Mouse (Mus musculus): ENCODE results near the gene Lrrc4. TPM values are rescaled to one million over a fixed set of nuclear protein-coding genes. Genes with fewer than 3 reads are reported as not detected.

The Lrrc4 gene
- polyA plus RNA-seq, 1 experiment: 0.06 TPM

GRCm38 (mm10) chr6:28731246-28731645 lies 100.3 kb downstream of the Lrrc4 start:
- Histone ChIP-seq H3K36me3 (replicated peaks; ENCODE audit: low read length) (peaks cover 34% of the 10 kb centered on the region), H3K4me1 (peaks cover 31% of the 10 kb centered on the region), H3K4me3 (replicated peaks) (no peak overlapping the region), H3K9me3 (no peaks in the 10 kb centered on the region), H3K27me3 (replicated peaks) (no peaks in the 10 kb centered on the region)
- TF ChIP-seq FLI1 (IDR thresholded peaks at IDR 0.05; ENCODE audit: low read length) (no peak), GATA1 (IDR thresholded peaks at IDR 0.05; ENCODE audit: borderline replicate concordance, low read length) (no peak)

GRCm38 (mm10) chr6:28729649-28730048 lies 101.9 kb downstream of the Lrrc4 start:
- Histone ChIP-seq H3K4me1 (peaks cover 33% of the 10 kb centered on the region), H3K36me3 (replicated peaks; ENCODE audit: low read length) (peaks cover 49% of the 10 kb centered on the region)
- TF ChIP-seq GATA1 (IDR thresholded peaks at IDR 0.05; ENCODE audit: borderline replicate concordance, low read length) (no peak), FLI1 (IDR thresholded peaks at IDR 0.05; ENCODE audit: low read length) (no peak)

GRCm38 (mm10) chr6:28729236-28729635 lies 102.3 kb downstream of the Lrrc4 start:
- H3K36me3 ChIP-seq (replicated peaks; ENCODE audit: low read length): peaks cover 52% of the 10 kb centered on the region
- H3K4me3 ChIP-seq (replicated peaks): no peak overlapping the region
- no peaks in the 10 kb centered on the region for H3K9me3 ChIP-seq
- peaks cover 36% of the 10 kb centered on the region for H3K4me1 ChIP-seq
- H3K27me3 ChIP-seq (replicated peaks): no peaks in the 10 kb centered on the region
- TF ChIP-seq GATA1 (IDR thresholded peaks at IDR 0.05; ENCODE audit: borderline replicate concordance, low read length) (no peak), FLI1 (IDR thresholded peaks at IDR 0.05; ENCODE audit: low read length) (no peak)

More at GRCm38 (mm10) chr6:28729649-28730048, 101.9 kb downstream of the Lrrc4 start:
- no peaks in the 10 kb centered on the region for H3K27me3 ChIP-seq (replicated peaks)
- H3K9me3 ChIP-seq: no peaks in the 10 kb centered on the region
- no peak overlapping the region for H3K4me3 ChIP-seq (replicated peaks)

- TF ChIP-seq GATA1 (IDR thresholded peaks at IDR 0.05; ENCODE audit: borderline replicate concordance, low read length) (no peak), FLI1 (IDR thresholded peaks at IDR 0.05; ENCODE audit: low read length) (no peak)
- Histone ChIP-seq H3K36me3 (replicated peaks; ENCODE audit: low read length) (peaks cover 51% of the 10 kb centered on the region), H3K4me1 (peaks cover 48% of the 10 kb centered on the region), H3K9me3 (no peaks in the 10 kb centered on the region), H3K27me3 (replicated peaks) (no peaks in the 10 kb centered on the region), H3K4me3 (replicated peaks) (no peak overlapping the region)
Measured at GRCm38 (mm10) chr6:28724776-28725175, 106.8 kb downstream of the Lrrc4 start.

- TF ChIP-seq FLI1 (IDR thresholded peaks at IDR 0.05; ENCODE audit: low read length) (no peak), GATA1 (IDR thresholded peaks at IDR 0.05; ENCODE audit: borderline replicate concordance, low read length) (no peak)
- H3K27me3 ChIP-seq (replicated peaks): no peaks in the 10 kb centered on the region
- no peaks in the 10 kb centered on the region for H3K9me3 ChIP-seq
- H3K36me3 ChIP-seq (replicated peaks; ENCODE audit: low read length): peaks cover 55% of the 10 kb centered on the region
- H3K4me3 ChIP-seq (replicated peaks): no peak overlapping the region
- H3K4me1 ChIP-seq: peaks cover 32% of the 10 kb centered on the region
Measured at GRCm38 (mm10) chr6:28723059-28723458, 108.5 kb downstream of the Lrrc4 start.

GRCm38 (mm10) chr6:28720391-28721171 lies 111.0 kb downstream of the Lrrc4 start:
- TF ChIP-seq FLI1 (IDR thresholded peaks at IDR 0.05; ENCODE audit: low read length): no peak
- Histone ChIP-seq H3K27me3 (replicated peaks) (no peaks in the 10 kb centered on the region), H3K4me1 (peaks cover 34% of the 10 kb centered on the region), H3K9me3 (no peaks in the 10 kb centered on the region), H3K4me3 (replicated peaks) (no peak overlapping the region), H3K36me3 (replicated peaks; ENCODE audit: low read length) (peaks cover 48% of the 10 kb centered on the region)

GRCm38 (mm10) chr6:28717845-28718237 lies 113.7 kb downstream of the Lrrc4 start:
- Histone ChIP-seq H3K4me3 (replicated peaks) (no peak overlapping the region), H3K9me3 (no peaks in the 10 kb centered on the region), H3K36me3 (replicated peaks; ENCODE audit: low read length) (peaks cover 43% of the 10 kb centered on the region), H3K4me1 (peaks cover 35% of the 10 kb centered on the region), H3K27me3 (replicated peaks) (no peaks in the 10 kb centered on the region)
- TF ChIP-seq GATA1 (IDR thresholded peaks at IDR 0.05; ENCODE audit: borderline replicate concordance, low read length): no peak
- no peak for TF ChIP-seq FLI1 (IDR thresholded peaks at IDR 0.05; ENCODE audit: low read length)

GRCm38 (mm10) chr6:28717203-28717844 lies 114.2 kb downstream of the Lrrc4 start:
- TF ChIP-seq FLI1 (IDR thresholded peaks at IDR 0.05; ENCODE audit: low read length) (no peak), GATA1 (IDR thresholded peaks at IDR 0.05; ENCODE audit: borderline replicate concordance, low read length) (no peak)
- Histone ChIP-seq H3K36me3 (replicated peaks; ENCODE audit: low read length) (peaks cover 48% of the 10 kb centered on the region), H3K4me3 (replicated peaks) (no peak overlapping the region), H3K9me3 (no peaks in the 10 kb centered on the region), H3K27me3 (replicated peaks) (no peaks in the 10 kb centered on the region), H3K4me1 (peaks cover 30% of the 10 kb centered on the region)

GRCm38 (mm10) chr6:28710035-28710434 lies 121.5 kb downstream of the Lrrc4 start:
- Histone ChIP-seq H3K27me3 (replicated peaks) (no peaks in the 10 kb centered on the region), H3K4me1 (peaks cover 38% of the 10 kb centered on the region), H3K36me3 (replicated peaks; ENCODE audit: low read length) (peaks cover 84% of the 10 kb centered on the region), H3K9me3 (no peaks in the 10 kb centered on the region), H3K4me3 (replicated peaks) (no peak overlapping the region)
- TF ChIP-seq GATA1 (IDR thresholded peaks at IDR 0.05; ENCODE audit: borderline replicate concordance, low read length): no peak
- TF ChIP-seq FLI1 (IDR thresholded peaks at IDR 0.05; ENCODE audit: low read length): no peak

- no peak for TF ChIP-seq FLI1 (IDR thresholded peaks at IDR 0.05; ENCODE audit: low read length)
- no peak for TF ChIP-seq GATA1 (IDR thresholded peaks at IDR 0.05; ENCODE audit: borderline replicate concordance, low read length)
- peaks cover 4% of the 10 kb centered on the region; the same call in 1 of the 2 replicates for H3K9me3 ChIP-seq
- H3K4me1 ChIP-seq: peaks cover 34% of the 10 kb centered on the region
- no peak overlapping the region for H3K4me3 ChIP-seq (replicated peaks)
- H3K27me3 ChIP-seq (replicated peaks): no peaks in the 10 kb centered on the region
- H3K36me3 ChIP-seq (replicated peaks; ENCODE audit: low read length): peaks cover 74% of the 10 kb centered on the region
Measured at GRCm38 (mm10) chr6:28706976-28707592, 124.5 kb downstream of the Lrrc4 start.
